Mouse (Mus musculus) activated CD4-positive, CD25-positive, alpha-beta regulatory T cell, adult 9 weeks (primary cell): ENCODE results near the gene Cd160. TPM values are rescaled to one million over a fixed set of nuclear protein-coding genes. Genes with fewer than 3 reads are reported as not detected.

Experiments used
- polyA plus RNA-seq: library from polyadenylated mRNA; unstranded; fragments of 100-300 nt; shearing (Covaris generic); gene quantifications from one replicate; pipeline ENCODE4 v1.2.1, GENCODE M21; 2017

Cd160 gene
- 23.3 TPM for polyA plus RNA-seq

DNA sequence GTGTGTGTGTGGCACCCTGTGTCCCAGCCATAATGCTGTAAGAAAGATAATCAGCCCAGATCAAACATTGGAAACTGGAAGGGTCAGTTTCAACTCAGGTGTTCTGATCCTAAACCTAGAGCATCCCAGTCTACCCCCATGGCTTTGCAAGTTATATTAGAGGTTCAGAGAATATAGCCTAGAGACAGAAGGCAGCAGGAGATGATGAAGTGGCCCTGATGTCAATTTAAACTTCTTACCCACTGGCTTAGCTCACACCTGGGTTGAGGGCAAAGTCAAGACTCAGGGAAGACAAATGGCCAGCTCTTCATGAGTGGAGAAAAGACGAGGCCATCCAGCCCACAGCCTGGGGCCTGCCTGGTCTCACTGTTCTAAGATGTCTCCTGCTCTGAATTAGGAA lies at the start of gene Cd160, which contains the start of gene Pdzk1:
Cd160 (minus strand) TSS at position 368 of the 400 bp plus-strand sequence.
Pdzk1 (plus strand) TSS at position 301 of the 400 bp plus-strand sequence.

Other genes with a start within 250 kb of the Cd160 start
- 22.8 TPM for gene Polr3gl, start 235.2 kb downstream of the Cd160 start, polyA plus RNA-seq
- 0.17 TPM for gene Ankrd34a, start 232.7 kb downstream of the Cd160 start, polyA plus RNA-seq
- 0.26 TPM for gene Lix1l, start 228.2 kb downstream of the Cd160 start, polyA plus RNA-seq
- 270 TPM for gene Rbm8a, start 199.4 kb downstream of the Cd160 start, polyA plus RNA-seq
- 67.2 TPM for gene Pex11b, start 194.0 kb downstream of the Cd160 start, polyA plus RNA-seq
- gene Gm42957, start 193.9 kb downstream of the Cd160 start, polyA plus RNA-seq, result not detected
- gene Itga10, start 183.8 kb downstream of the Cd160 start, polyA plus RNA-seq, result 0.28 TPM
- gene Ankrd35, start 159.2 kb downstream of the Cd160 start, polyA plus RNA-seq, result 0.09 TPM
- 22.6 TPM for gene Pias3, start 133.0 kb downstream of the Cd160 start, polyA plus RNA-seq
- 0.64 TPM for gene Nudt17, start 120.8 kb downstream of the Cd160 start, polyA plus RNA-seq
- 75.2 TPM for gene Polr3c, start 101.7 kb downstream of the Cd160 start, polyA plus RNA-seq
- gene Rnf115, start 101.7 kb downstream of the Cd160 start, polyA plus RNA-seq, result 52.1 TPM
- gene Pdzk1, start 67 bp downstream of the Cd160 start, polyA plus RNA-seq, result 0.24 TPM
- 0.20 TPM for gene Gja5, start 75.3 kb upstream of the Cd160 start, polyA plus RNA-seq
- gene Gpr89, start 76.0 kb upstream of the Cd160 start, polyA plus RNA-seq, result 33.4 TPM
- not detected for gene Gja8, start 96.7 kb upstream of the Cd160 start, polyA plus RNA-seq